Mouse (Mus musculus) spleen, adult 18-20 months (tissue): ENCODE results near the gene Il12b.
A peak's percentile ranks its signal among the peaks of the same experiment; 100 is the strongest.
"Not testable (repeated sequence)": the region's sequence is repeated elsewhere in the genome, so short reads cannot be mapped to it uniquely, and the experiment has no call there.

Source experiments
- DNase-seq, 2 experiments: peaks; one replicate each; pipeline ENCODE4 v3.0.0; 2022; ENCODE audit warnings: mixed read lengths in 2 of 2

The Il12b gene

DNA sequence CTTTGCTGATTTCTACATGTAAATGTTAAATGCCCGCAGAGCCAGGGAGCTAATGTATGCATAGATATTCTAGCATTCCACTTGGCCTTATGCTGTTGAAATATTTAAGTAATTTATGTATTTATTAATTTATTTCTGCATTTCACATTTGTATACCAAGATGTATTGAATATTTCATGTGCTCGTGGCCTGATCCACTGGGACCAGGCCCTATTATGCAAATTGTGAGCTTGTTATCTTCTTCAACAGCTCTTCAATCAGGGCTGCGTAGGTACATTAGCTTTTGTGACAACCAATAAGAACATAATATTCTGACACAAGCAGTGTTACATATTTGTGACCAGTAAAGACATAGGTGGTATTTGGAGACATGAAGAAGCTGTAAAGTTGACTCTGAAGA, 13.5 kb downstream of the Il12b start:
- DNase-seq = no peak

DNA sequence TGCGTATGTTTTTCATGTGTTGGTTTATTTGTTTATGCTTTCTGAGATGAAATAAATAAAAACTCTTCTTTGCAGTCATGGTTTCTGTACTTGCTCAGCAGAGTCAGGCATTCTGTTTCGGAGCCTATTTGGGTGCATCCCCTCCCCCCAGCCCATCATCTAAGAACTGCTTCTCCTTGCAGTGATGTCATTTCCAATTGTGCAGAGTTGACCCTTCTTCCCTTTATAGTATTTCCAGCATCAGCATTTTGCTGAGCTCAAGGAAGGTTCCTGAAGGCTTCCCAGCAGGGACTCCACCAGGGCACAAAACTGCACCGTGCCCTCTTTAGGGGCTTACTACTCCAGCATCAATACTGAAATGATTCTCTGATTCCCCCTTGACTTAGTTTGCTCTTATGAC, 14.7 kb downstream of the Il12b start:
- DNase-seq = no peak

GRCm38 (mm10) chr11:44417403-44417802, 17.5 kb downstream of the Il12b start:
- no peak for DNase-seq

GRCm38 (mm10) chr11:44422337-44423111, 22.7 kb downstream of the Il12b start:
- no peak for DNase-seq

GRCm38 (mm10) chr11:44423261-44423660, 23.4 kb downstream of the Il12b start:
- DNase-seq = no peak

DNA sequence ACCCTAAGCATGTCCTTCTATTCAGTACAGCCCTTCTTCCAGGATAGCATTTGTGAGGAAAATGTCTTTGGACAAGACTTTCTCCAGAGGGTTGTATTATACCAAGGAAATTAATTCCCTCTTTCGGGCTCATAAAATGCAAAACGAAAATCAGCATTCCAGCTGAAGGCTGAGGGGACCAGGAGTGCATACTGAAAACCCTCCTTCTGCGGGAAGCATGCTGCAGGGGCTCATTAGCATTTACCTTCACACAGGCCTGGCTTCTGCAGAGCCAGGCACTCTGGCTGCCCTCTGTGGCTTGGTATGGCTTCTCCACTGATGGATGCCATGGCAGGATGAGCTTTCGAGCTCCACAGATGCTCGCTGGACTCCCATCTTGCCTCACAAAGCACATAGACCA, 24.1 kb downstream of the Il12b start:
- DNase-seq = no peak

DNA sequence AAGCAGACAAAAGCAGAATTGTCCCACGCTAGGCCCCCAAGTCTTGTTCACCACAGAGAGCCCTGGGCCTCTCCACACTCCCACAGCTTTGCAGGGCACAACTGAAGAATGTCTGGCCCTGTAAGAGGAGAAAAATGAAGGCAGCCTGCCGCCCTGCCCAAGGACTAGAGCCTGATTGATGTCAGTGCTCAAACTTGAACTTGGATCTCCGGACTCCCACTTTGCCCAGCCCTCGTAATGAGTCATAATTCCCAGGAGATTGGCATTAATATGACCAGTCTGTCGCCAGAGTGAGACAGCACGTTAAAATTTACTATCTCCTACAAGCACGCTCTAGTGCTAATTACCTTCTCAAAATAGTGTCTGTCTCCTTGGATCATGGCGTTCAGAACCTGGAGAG, 25.1 kb downstream of the Il12b start:
- no peak for DNase-seq

- no peak for DNase-seq
Observed at GRCm38 (mm10) chr11:44425626-44426025, 25.8 kb downstream of the Il12b start.

DNA sequence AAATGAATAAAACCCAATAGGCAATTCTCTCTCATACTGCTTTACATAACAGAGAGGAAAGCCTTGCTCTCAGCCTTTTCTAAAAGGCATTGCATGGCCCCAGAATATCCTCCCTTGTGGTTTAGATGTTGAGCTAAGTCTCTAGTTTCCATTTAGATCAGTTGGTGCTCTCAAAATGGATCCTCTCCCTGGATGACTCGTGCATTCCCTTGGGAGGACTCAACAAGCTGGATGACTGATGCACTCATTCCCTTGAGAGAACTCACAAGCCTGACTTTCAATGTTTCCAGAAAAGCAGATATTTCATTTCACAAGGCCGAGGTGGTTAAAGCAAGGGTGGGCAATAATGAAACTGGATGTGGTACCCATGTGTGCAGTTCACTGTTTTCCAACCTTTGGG, 28.1 kb downstream of the Il12b start:
- no peak for DNase-seq

DNA sequence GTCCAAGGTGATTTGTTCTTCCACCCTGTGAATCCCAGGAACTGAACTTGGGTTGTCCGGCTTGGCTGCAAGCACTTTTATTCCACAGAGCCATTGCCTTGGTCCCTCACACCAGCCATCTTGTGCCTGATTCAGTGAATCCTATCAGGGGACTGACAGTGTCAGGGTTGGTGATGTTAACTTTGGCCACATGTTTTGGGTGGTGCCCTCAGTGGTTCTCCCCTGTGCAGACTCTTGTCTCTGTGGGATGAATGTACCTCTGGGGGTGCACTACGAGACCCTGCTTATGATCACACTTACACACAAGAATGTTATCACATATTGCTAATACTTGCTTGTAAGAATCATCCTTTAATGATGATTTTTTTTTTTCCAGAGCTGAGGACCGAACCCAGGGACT, 30.2 kb downstream of the Il12b start:
- no peak for DNase-seq

GRCm38 (mm10) chr11:44437786-44438185, 37.9 kb downstream of the Il12b start:
- peak in 1 of 2 experiments; percentile 10 for DNase-seq

DNA sequence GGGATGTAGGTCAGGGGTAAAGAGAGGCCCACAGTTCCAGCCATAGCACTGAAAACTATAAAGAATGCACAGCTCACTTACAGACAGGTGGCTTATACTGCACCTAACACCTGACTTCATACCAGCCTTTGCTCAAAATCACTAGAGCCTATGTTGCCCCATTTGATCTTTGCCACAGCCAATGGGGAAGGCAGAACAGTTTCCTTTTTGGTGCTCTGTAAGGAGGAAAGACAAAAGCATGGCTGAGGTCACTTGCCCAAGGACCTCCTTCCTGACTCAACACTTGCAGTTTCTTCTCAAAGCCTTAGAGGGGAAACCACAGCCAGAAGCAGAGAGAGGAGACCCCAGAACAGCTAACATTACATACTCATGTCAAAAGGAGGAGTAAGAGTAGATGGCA, 51.2 kb downstream of the Il12b start:
- no peak for DNase-seq

DNA sequence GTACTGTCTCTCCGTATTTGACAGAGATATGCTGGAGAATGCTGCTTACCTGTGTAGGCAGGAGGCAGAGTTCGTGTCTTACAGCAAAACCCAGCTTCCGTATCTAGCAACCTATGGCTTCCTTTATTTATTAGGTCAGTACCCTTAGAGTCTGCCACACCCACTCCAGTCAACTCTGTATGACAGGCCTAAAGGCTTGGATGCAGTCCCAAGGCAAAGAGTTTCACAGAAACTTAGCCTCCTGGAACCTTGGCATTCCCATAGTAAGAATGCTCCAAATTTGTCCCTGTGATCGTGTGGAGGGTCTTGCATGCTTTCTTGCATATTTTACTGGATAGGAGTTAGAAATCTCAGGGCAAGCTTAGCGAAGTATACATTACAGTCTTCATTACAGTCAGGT, 52.2 kb downstream of the Il12b start:
- DNase-seq = not testable (repeated sequence)

DNA sequence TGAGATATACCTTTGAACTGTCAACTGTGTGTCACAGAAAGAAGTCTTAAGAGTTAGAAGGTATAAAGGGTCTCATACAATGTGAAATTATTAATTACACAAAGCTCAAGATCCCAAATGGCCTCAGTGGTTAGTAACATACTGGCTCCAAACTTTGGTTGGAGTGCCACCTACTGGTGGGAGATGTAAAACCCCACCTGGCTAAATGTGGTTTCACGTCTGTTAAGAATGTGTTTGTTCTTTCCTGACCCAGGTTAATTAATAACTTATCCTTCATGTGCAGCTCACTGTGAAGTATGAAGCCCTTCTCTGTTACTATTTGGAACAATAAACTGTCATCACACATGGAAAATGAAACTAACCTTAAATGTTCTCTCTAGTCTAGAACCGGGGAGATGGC, 53.6 kb downstream of the Il12b start:
- DNase-seq = peak; percentile 19 to 63

DNA sequence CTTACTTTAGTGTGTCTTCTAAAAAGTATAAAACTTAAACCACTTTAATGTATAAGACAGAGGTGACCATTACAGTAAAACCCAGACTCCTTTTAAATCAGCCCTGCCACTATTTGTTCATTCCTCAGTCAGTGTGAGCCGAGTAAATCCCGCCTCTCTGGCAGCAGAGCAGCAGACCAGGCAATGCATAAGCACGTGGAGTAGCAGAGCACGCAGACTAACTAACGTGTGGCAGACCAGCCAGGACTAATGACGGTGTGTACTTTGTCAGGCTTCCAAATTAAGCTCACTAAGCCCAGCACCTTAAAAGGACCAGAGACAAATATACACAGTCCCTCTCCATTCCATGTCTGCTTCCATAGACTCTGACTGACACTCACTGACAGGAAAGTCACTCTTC, 61.6 kb downstream of the Il12b start:
- no peak for DNase-seq
